Mouse (Mus musculus): ENCODE measurements at regions not wholly inside any gene's neighbourhood (a gene's known extent, or its start where the extent isn't known, plus 50 kb on each side); places are given as distances from the start of the nearest gene placed in this dataset.

- no peak overlapping the region for H3K9ac ChIP-seq (ENCODE audit: low read depth, low read length)
- H3K9me3 ChIP-seq (ENCODE audit: control insufficient read depth, low read length), result peaks cover 4% of the 10 kb centered on the region; the same call in 1 of the 2 replicates
- H3K4me3 ChIP-seq (ENCODE audit: low read depth, low read length), result no peak overlapping the region
- no peak overlapping the region for H3K27ac ChIP-seq (replicated peaks; ENCODE audit: low read depth, low read length)
- no peak for DNase-seq (ENCODE audit: low spot score)
- H3K4me1 ChIP-seq (ENCODE audit: control insufficient read depth, insufficient read depth, low read length), result peaks cover 6% of the 10 kb centered on the region; the same call in 1 of the 2 replicates
- 70% methylated on average over 4 of the region's 4 CpGs for WGBS
- H3K36me3 ChIP-seq (ENCODE audit: control insufficient read depth, insufficient read depth, low read length), result no peaks in the 10 kb centered on the region
- ATAC-seq (ENCODE audit: low read depth), result no peak
- H3K27me3 ChIP-seq (replicated peaks; ENCODE audit: control insufficient read depth, insufficient read depth, low read length), result no peaks in the 10 kb centered on the region
- no peak overlapping the region for H3K4me2 ChIP-seq (ENCODE audit: low read depth, low read length)
Measured at GRCm38 (mm10) chr12:99635361-99635760, 72.0 kb upstream of the Foxn3 start.

DNA sequence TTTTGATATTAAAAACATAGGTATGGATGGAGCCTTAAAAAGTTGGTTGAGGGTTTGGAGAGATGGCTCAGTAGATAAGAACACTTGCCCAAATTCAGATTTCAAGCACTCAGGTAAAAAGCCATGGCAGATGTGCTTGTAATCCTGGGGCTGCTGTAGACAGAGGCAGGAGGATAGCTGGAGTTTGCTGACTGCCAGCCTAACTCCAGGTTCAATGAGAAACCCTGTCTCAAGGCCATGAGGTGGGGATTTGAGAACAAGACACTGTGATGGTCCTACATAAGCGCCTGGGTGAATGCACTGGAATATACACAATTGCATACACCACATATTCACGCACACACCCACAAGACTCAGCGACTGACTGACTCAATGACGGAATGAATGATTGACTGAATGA is 71.3 kb upstream of the Foxn3 start:
- H3K27ac ChIP-seq (replicated peaks; ENCODE audit: low read depth, low read length), result no peak overlapping the region
- H3K4me1 ChIP-seq (ENCODE audit: control insufficient read depth, insufficient read depth, low read length), result no peaks in the 10 kb centered on the region
- 91% methylated on average over 4 of the region's 4 CpGs for WGBS
- no peaks in the 10 kb centered on the region for H3K36me3 ChIP-seq (ENCODE audit: control insufficient read depth, insufficient read depth, low read length)
- ATAC-seq (ENCODE audit: low read depth), result no peak
- no peaks in the 10 kb centered on the region for H3K27me3 ChIP-seq (replicated peaks; ENCODE audit: control insufficient read depth, insufficient read depth, low read length)
- no peak overlapping the region for H3K4me2 ChIP-seq (ENCODE audit: low read depth, low read length)
- H3K4me3 ChIP-seq (ENCODE audit: low read depth, low read length), result no peak overlapping the region
- H3K9ac ChIP-seq (ENCODE audit: low read depth, low read length), result no peak overlapping the region
- H3K9me3 ChIP-seq (ENCODE audit: control insufficient read depth, low read length), result peaks cover 4% of the 10 kb centered on the region; the same call in 1 of the 2 replicates
- DNase-seq (ENCODE audit: low spot score), result no peak

DNA sequence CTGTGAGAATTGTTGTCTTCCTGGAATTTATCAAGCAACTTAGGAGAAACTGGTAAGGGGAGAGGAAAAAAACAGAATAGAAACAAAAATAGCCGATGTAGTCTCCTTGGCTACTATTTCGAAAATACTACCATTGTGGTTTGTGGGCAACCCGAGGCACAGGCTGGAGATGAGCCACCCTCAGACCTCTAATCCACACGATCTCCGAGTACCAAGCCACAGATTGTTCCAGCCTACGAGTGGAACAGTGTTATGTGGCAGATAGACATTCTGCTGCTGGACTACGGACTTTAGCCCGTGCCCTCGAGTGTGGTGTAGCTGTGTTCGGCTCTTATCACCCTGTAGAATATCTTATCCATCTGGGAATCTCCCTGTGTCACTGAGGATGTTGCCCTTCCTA is 70.3 kb upstream of the Foxn3 start:
- no peak overlapping the region for H3K4me3 ChIP-seq (ENCODE audit: low read depth, low read length)
- no peaks in the 10 kb centered on the region for H3K4me1 ChIP-seq (ENCODE audit: control insufficient read depth, insufficient read depth, low read length)
- H3K9me3 ChIP-seq (ENCODE audit: control insufficient read depth, low read length), result peaks cover 4% of the 10 kb centered on the region; the same call in 1 of the 2 replicates
- no peaks in the 10 kb centered on the region for H3K36me3 ChIP-seq (ENCODE audit: control insufficient read depth, insufficient read depth, low read length)
- no peak for ATAC-seq (ENCODE audit: low read depth)
- H3K4me2 ChIP-seq (ENCODE audit: low read depth, low read length), result no peak overlapping the region
- WGBS, result 85% methylated on average over 10 of the region's 10 CpGs
- H3K27me3 ChIP-seq (replicated peaks; ENCODE audit: control insufficient read depth, insufficient read depth, low read length), result no peaks in the 10 kb centered on the region
- no peak overlapping the region for H3K27ac ChIP-seq (replicated peaks; ENCODE audit: low read depth, low read length)
- DNase-seq (ENCODE audit: low spot score), result peak; percentile 20
- H3K9ac ChIP-seq (ENCODE audit: low read depth, low read length), result no peak overlapping the region

GRCm38 (mm10) chr12:99632988-99633387 is 69.6 kb upstream of the Foxn3 start:
- no peak for ATAC-seq (ENCODE audit: low read depth)
- H3K27me3 ChIP-seq (replicated peaks; ENCODE audit: control insufficient read depth, insufficient read depth, low read length), result no peaks in the 10 kb centered on the region
- H3K9me3 ChIP-seq (ENCODE audit: control insufficient read depth, low read length), result peaks cover 4% of the 10 kb centered on the region; the same call in 1 of the 2 replicates
- no peaks in the 10 kb centered on the region for H3K36me3 ChIP-seq (ENCODE audit: control insufficient read depth, insufficient read depth, low read length)
- no peak overlapping the region for H3K4me2 ChIP-seq (ENCODE audit: low read depth, low read length)
- no peak overlapping the region for H3K9ac ChIP-seq (ENCODE audit: low read depth, low read length)
- no peak for DNase-seq (ENCODE audit: low spot score)
- WGBS, result 88% methylated on average over 6 of the region's 6 CpGs
- H3K4me3 ChIP-seq (ENCODE audit: low read depth, low read length), result no peak overlapping the region
- H3K27ac ChIP-seq (replicated peaks; ENCODE audit: low read depth, low read length), result no peak overlapping the region
- no peaks in the 10 kb centered on the region for H3K4me1 ChIP-seq (ENCODE audit: control insufficient read depth, insufficient read depth, low read length)

DNA sequence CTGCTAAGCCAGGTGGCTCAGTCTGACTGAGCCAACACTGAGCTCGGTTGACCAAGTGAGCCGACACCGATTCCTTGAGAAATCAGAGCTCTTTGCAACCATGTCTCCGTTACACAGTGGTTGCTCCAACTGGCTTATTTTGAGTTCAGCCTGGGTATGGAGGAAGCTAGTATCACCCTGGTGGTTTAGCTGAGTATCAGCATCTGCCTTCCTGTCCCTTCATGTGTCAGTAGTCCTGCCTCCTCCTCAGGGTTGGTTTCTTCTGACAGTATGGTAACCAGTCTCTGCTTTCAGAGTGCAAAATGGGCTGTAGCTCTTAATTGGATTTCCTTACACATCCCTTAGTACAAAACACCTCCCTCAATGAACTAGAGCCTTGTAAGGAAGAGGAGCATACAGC is 66.2 kb upstream of the Foxn3 start:
- WGBS, result 89% methylated on average over 4 of the region's 4 CpGs
- no peak overlapping the region for H3K9ac ChIP-seq (ENCODE audit: low read depth, low read length)
- no peaks in the 10 kb centered on the region for H3K36me3 ChIP-seq (ENCODE audit: control insufficient read depth, insufficient read depth, low read length)
- H3K9me3 ChIP-seq (ENCODE audit: control insufficient read depth, low read length), result no peaks in the 10 kb centered on the region
- DNase-seq (ENCODE audit: low spot score), result no peak
- no peaks in the 10 kb centered on the region for H3K4me1 ChIP-seq (ENCODE audit: control insufficient read depth, insufficient read depth, low read length)
- H3K27me3 ChIP-seq (replicated peaks; ENCODE audit: control insufficient read depth, insufficient read depth, low read length), result no peaks in the 10 kb centered on the region; the same call in 1 of the 2 replicates
- H3K4me2 ChIP-seq (ENCODE audit: low read depth, low read length), result no peak overlapping the region
- no peak for ATAC-seq (ENCODE audit: low read depth)
- no peak overlapping the region for H3K27ac ChIP-seq (replicated peaks; ENCODE audit: low read depth, low read length)
- no peak overlapping the region for H3K4me3 ChIP-seq (ENCODE audit: low read depth, low read length)

GRCm38 (mm10) chr12:99628421-99628820 is 65.0 kb upstream of the Foxn3 start:
- Histone ChIP-seq H3K27me3 (replicated peaks; ENCODE audit: control insufficient read depth, insufficient read depth, low read length) (no peaks in the 10 kb centered on the region; the same call in 1 of the 2 replicates), H3K4me1 (ENCODE audit: control insufficient read depth, insufficient read depth, low read length) (no peaks in the 10 kb centered on the region), H3K27ac (replicated peaks; ENCODE audit: low read depth, low read length) (no peak overlapping the region), H3K36me3 (ENCODE audit: control insufficient read depth, insufficient read depth, low read length) (no peaks in the 10 kb centered on the region), H3K4me2 (ENCODE audit: low read depth, low read length) (peak overlapping the region; percentile 73), H3K9ac (ENCODE audit: low read depth, low read length) (no peak overlapping the region), H3K9me3 (ENCODE audit: control insufficient read depth, low read length) (no peaks in the 10 kb centered on the region), H3K4me3 (ENCODE audit: low read depth, low read length) (no peak overlapping the region)
- 29% methylated on average over 3 of the region's 3 CpGs for WGBS
- DNase-seq (ENCODE audit: low spot score) (peak; percentile 35), ATAC-seq (ENCODE audit: low read depth) (peak; percentile 19)

- peak overlapping the region; percentile 29; the same call in 1 of the 2 replicates for H3K27ac ChIP-seq (replicated peaks; ENCODE audit: low read depth, low read length)
- no peaks in the 10 kb centered on the region for H3K9me3 ChIP-seq (ENCODE audit: control insufficient read depth, low read length)
- no peaks in the 10 kb centered on the region for H3K4me1 ChIP-seq (ENCODE audit: control insufficient read depth, insufficient read depth, low read length)
- peak overlapping the region; percentile 66 for H3K4me3 ChIP-seq (ENCODE audit: low read depth, low read length)
- ATAC-seq (ENCODE audit: low read depth) (peak; percentile 96), DNase-seq (ENCODE audit: low spot score) (peak; percentile 95)
- 0% methylated on average over 3 of the region's 30 CpGs for WGBS
- no peaks in the 10 kb centered on the region; the same call in 1 of the 2 replicates for H3K27me3 ChIP-seq (replicated peaks; ENCODE audit: control insufficient read depth, insufficient read depth, low read length)
- peak overlapping the region; percentile 61 for H3K9ac ChIP-seq (ENCODE audit: low read depth, low read length)
- peak overlapping the region; percentile 73 for H3K4me2 ChIP-seq (ENCODE audit: low read depth, low read length)
- H3K36me3 ChIP-seq (ENCODE audit: control insufficient read depth, insufficient read depth, low read length), result no peaks in the 10 kb centered on the region
Measured at GRCm38 (mm10) chr12:99627898-99628231, 64.5 kb upstream of the Foxn3 start.

GRCm38 (mm10) chr12:99627201-99627897 is 64.0 kb upstream of the Foxn3 start:
- H3K36me3 ChIP-seq (ENCODE audit: control insufficient read depth, insufficient read depth, low read length), result no peaks in the 10 kb centered on the region
- ATAC-seq (ENCODE audit: low read depth), result peak; percentile 84
- peak overlapping the region; percentile 29; the same call in 1 of the 2 replicates for H3K27ac ChIP-seq (replicated peaks; ENCODE audit: low read depth, low read length)

DNA sequence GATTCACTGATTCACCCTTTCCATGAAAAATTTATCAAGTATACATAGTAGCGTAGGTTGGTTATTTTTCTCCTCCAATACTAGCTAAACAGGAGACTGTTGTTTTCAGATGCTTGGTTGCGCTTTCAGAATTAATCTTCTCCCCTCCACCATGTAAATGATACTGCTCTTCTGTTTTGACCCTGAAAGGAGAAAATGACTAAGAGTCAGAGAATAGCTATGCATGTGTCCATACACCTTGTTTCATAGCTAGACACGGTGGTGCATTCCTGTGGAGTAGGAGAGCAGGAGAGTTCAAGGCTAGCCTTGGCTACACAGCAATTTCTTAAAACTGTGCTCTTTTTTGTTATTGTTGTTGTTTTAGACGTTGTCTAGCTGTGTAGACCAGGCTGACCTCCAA is 62.8 kb upstream of the Foxn3 start:
- Histone ChIP-seq H3K27me3 (replicated peaks; ENCODE audit: control insufficient read depth, insufficient read depth, low read length) (no peaks in the 10 kb centered on the region; the same call in 1 of the 2 replicates), H3K4me1 (ENCODE audit: control insufficient read depth, insufficient read depth, low read length) (no peaks in the 10 kb centered on the region), H3K4me3 (ENCODE audit: low read depth, low read length) (no peak overlapping the region), H3K9me3 (ENCODE audit: control insufficient read depth, low read length) (no peaks in the 10 kb centered on the region), H3K27ac (replicated peaks; ENCODE audit: low read depth, low read length) (no peak overlapping the region), H3K4me2 (ENCODE audit: low read depth, low read length) (no peak overlapping the region), H3K9ac (ENCODE audit: low read depth, low read length) (no peak overlapping the region), H3K36me3 (ENCODE audit: control insufficient read depth, insufficient read depth, low read length) (no peaks in the 10 kb centered on the region)
- WGBS, result 86% methylated on average over 4 of the region's 4 CpGs
- no peak for ATAC-seq (ENCODE audit: low read depth)
- DNase-seq (ENCODE audit: low spot score), result no peak

More at GRCm38 (mm10) chr12:99627201-99627897, 64.0 kb upstream of the Foxn3 start:
- Histone ChIP-seq H3K9ac (ENCODE audit: low read depth, low read length) (peak overlapping the region; percentile 61), H3K9me3 (ENCODE audit: control insufficient read depth, low read length) (no peaks in the 10 kb centered on the region), H3K4me1 (ENCODE audit: control insufficient read depth, insufficient read depth, low read length) (no peaks in the 10 kb centered on the region), H3K27me3 (replicated peaks; ENCODE audit: control insufficient read depth, insufficient read depth, low read length) (no peaks in the 10 kb centered on the region; the same call in 1 of the 2 replicates), H3K4me3 (ENCODE audit: low read depth, low read length) (peak overlapping the region; percentile 66), H3K4me2 (ENCODE audit: low read depth, low read length) (peak overlapping the region; percentile 73)
- DNase-seq (ENCODE audit: low spot score), result no peak
- WGBS, result 1% methylated on average over 38 of the region's 40 CpGs
